Mouse (Mus musculus) G1E (cell line): ENCODE data around the gene Iqcn.

Experiments
- CTCF ChIP-seq: IDR thresholded peaks from 2 replicates; pipeline ENCODE4 v1.5.1; 2012; ENCODE audit warnings: low read depth, low read length, inconsistent platforms, mixed read lengths
- GATA1 ChIP-seq: IDR thresholded peaks from 2 replicates; pipeline ENCODE4 v1.6.1; 2012; ENCODE audit warnings: borderline replicate concordance, low read length, inconsistent platforms, mixed read lengths
- POLR2AphosphoS5 ChIP-seq: IDR thresholded peaks from 2 replicates; pipeline ENCODE4 v1.6.1; 2012; ENCODE audit warnings: low read depth, low read length, inconsistent platforms; ENCODE audit not compliant: insufficient replicate concordance

GRCm38 (mm10) chr8:70684291-70684690 is 19.0 kb upstream of the Iqcn start:
- no peak for TF ChIP-seq GATA1
- TF ChIP-seq CTCF: no peak
- no peak for TF ChIP-seq POLR2AphosphoS5
